Mouse (Mus musculus): ENCODE results near the gene Zfp947. TPM values are rescaled to one million over a fixed set of nuclear protein-coding genes. Genes with fewer than 3 reads are reported as not detected.

The Zfp947 gene
- total RNA-seq (2023), result under 1 TPM; 0.31 to 0.97 TPM

DNA sequence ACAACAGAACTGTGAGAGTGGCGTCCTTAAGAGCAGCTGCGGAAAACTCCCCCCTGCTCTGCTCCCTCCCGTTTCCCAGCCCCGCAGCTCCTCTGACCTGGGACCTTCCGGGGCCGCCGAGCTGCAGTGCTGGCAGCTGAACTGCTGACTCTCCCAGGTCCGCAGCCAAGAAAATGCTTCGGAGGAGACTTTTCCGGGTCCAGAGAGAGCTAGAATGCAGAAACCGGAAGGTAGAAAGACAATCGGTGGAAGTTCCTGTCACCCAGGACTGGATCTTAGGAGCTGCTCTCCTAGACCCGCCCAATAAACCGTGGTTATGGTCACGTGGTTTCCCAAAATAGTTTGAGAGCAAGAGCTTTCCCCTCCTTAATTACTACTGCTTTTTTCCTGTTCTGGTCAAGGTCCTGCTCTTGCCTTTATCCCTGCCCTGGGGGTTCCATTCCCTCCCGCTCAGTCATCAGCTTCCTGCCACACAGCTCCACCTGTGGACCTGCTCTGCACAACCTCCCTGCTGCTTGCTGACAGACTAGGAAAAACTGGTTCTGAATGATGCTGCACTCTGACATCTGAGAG is at the start of gene Zfp947:
Gene Zfp947 (minus strand): TSS at position 469 of the 573 bp plus-strand sequence.

Other genes starting within 250 kb of the Zfp947 start
- 10 to 100 TPM in 1 of 2 experiments, 1 to 10 TPM in 1; 8.2 to 11.8 TPM for gene Zfp942, start 203.7 kb downstream of the Zfp947 start, total RNA-seq (2023)
- gene Zfp943, start 203.6 kb downstream of the Zfp947 start, total RNA-seq (2023), result 10 to 100 TPM; 12.2 to 13.1 TPM
- gene Zfp994, start 59.4 kb upstream of the Zfp947 start, total RNA-seq (2023), result 1 to 10 TPM; 2.2 to 2.7 TPM
- 1 to 10 TPM; 6.0 to 7.7 TPM for gene CT030661.1, start 148.6 kb upstream of the Zfp947 start, total RNA-seq (2023)
- 1 to 10 TPM; 9.1 to 9.6 TPM for gene Zfp944, start 195.2 kb upstream of the Zfp947 start, total RNA-seq (2023)
- gene Zfp758, start 195.3 kb upstream of the Zfp947 start, total RNA-seq (2023), result 1 to 10 TPM; 6.9 to 8.2 TPM

Measured in neutrophil, adult 59 days (primary cell).